Comparison of ENCODE assay signal across 8 mouse cellular contexts in the genomic region with DNA sequence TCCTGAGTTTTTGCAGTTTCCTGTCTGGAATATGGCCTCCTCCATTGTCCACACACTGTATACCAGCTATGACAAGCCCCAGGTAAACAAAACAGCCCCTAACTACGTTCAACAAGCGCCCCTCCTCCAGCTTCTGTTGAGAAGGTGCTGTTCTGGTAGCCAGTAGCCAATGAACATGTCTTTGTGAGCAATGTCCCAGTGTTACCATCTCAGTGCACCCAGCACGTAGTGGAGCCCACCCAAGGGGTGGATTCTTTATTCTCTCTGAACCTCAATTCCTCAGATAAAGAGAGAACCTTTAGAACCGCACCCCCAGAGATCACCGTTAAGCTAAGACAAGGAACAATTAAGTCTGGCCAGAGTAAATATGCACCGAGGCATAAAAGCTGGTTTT. TPM values are rescaled to one million over a fixed set of nuclear protein-coding genes. Genes with fewer than 3 reads are reported as not detected.
DNase-seq lines count a peak whose midpoint lies in the region; ATAC-seq lines count a peak whose summit lies in the region.

No protein-coding gene starts in this region.

- no peak for DNase-seq in lung, postnatal 36 days
- DNase-seq in embryonic facial prominence, embryonic 10.5 days (ENCODE audit: low spot score) = peak; percentile 37
- no peak for DNase-seq in adrenal gland, postnatal 25 days
- DNase-seq in cerebellum, adult 11 months = no peak
- no peak for DNase-seq in ovary, postnatal 10 days (ENCODE audit: low spot score)

- H3K4me2 ChIP-seq in lung, embryonic 15.5 days = peak overlapping the region; percentile 76
- peak overlapping the region; percentile 73 for H3K4me2 ChIP-seq in hindbrain, embryonic 15.5 days

- no peaks in the 10 kb centered on the region for H3K27me3 ChIP-seq in lung, embryonic 15.5 days
- no peaks in the 10 kb centered on the region for H3K27me3 ChIP-seq in embryonic facial prominence, embryonic 10.5 days (replicated peaks; ENCODE audit: low read depth, poor library complexity, severe bottlenecking)
- no peaks in the 10 kb centered on the region for H3K27me3 ChIP-seq in hindbrain, embryonic 15.5 days

- peak overlapping the region; percentile 86 for H3K27ac ChIP-seq in lung, embryonic 15.5 days
- peak overlapping the region; percentile 95 for H3K27ac ChIP-seq in embryonic facial prominence, embryonic 10.5 days (replicated peaks)
- peak overlapping the region; percentile 88 for H3K27ac ChIP-seq in hindbrain, embryonic 15.5 days (replicated peaks)

- ATAC-seq in lung, embryonic 15.5 days (ENCODE audit: borderline replicate concordance, extremely low read depth, low FRiP score, low TSS enrichment) = peak; percentile 2; the same call in 1 of the 2 replicates
- ATAC-seq in hindbrain, embryonic 15.5 days (ENCODE audit: low FRiP score, low read depth) = peak; percentile 53
- ATAC-seq in megakaryocyte, adult 5-6 weeks (ENCODE audit: poor library complexity, severe bottlenecking) = peak; percentile 6

- under 1% methylated on average over 6 of the region's 6 CpGs for WGBS in lung, embryonic 15.5 days
- WGBS in embryonic facial prominence, embryonic 10.5 days = under 1% methylated on average over 6 of the region's 6 CpGs
- under 1% methylated on average over 6 of the region's 6 CpGs for WGBS in hindbrain, embryonic 15.5 days

- H3K4me3 ChIP-seq in lung, embryonic 15.5 days = peak overlapping the region; percentile 72
- peak overlapping the region; percentile 87 for H3K4me3 ChIP-seq in embryonic facial prominence, embryonic 10.5 days
- H3K4me3 ChIP-seq in hindbrain, embryonic 15.5 days = peak overlapping the region; percentile 53

- H3K9ac ChIP-seq in lung, embryonic 15.5 days = peak overlapping the region; percentile 72
- peak overlapping the region; percentile 64 for H3K9ac ChIP-seq in hindbrain, embryonic 15.5 days

- no peaks in the 10 kb centered on the region for H3K9me3 ChIP-seq in lung, embryonic 15.5 days
- H3K9me3 ChIP-seq in embryonic facial prominence, embryonic 10.5 days = no peaks in the 10 kb centered on the region
- H3K9me3 ChIP-seq in hindbrain, embryonic 15.5 days = no peaks in the 10 kb centered on the region

- no peaks in the 10 kb centered on the region for H3K36me3 ChIP-seq in lung, embryonic 15.5 days
- H3K36me3 ChIP-seq in embryonic facial prominence, embryonic 10.5 days (replicated peaks) = peaks cover 35% of the 10 kb centered on the region
- H3K36me3 ChIP-seq in hindbrain, embryonic 15.5 days = no peaks in the 10 kb centered on the region

- H3K4me1 ChIP-seq in lung, embryonic 15.5 days = peaks cover 33% of the 10 kb centered on the region
- peaks cover 43% of the 10 kb centered on the region for H3K4me1 ChIP-seq in embryonic facial prominence, embryonic 10.5 days
- peaks cover 49% of the 10 kb centered on the region for H3K4me1 ChIP-seq in hindbrain, embryonic 15.5 days (replicated peaks)

RNA-seq across cellular contexts. Expression of gene Gga2, which starts 0.8 kb away (rescaled TPM):
- 84.9 and 86.5 TPM in 2 replicates for polyA plus RNA-seq in lung, embryonic 15.5 days (2015; fragmentation: Nextera tagmentation; extraction: Ambion mirVana)
- 111 and 124 TPM in 2 replicates for polyA plus RNA-seq in embryonic facial prominence, embryonic 10.5 days (2016; fragmentation: Nextera tagmentation; extraction: Ambion mirVana)
- polyA plus RNA-seq in hindbrain, embryonic 15.5 days (2015; fragmentation: Nextera tagmentation; extraction: Ambion mirVana) = 51.8 and 51.9 TPM in 2 replicates
- 3.9 and 5.2 TPM in 2 replicates for total RNA-seq in megakaryocyte, adult 5-6 weeks (2015)
- 3.4 and 5.1 TPM in 2 replicates for total RNA-seq in megakaryocyte, adult 5-6 weeks (2017)
- total RNA-seq in adrenal gland, postnatal 25 days (2021) = 16.6 and 17.6 TPM in 2 replicates

RNA-seq across cellular contexts. Expression of gene Cog7, which starts 38.8 kb away (rescaled TPM):
- polyA plus RNA-seq in lung, embryonic 15.5 days (2015; fragmentation: Nextera tagmentation; extraction: Ambion mirVana) = 24.5 and 27.3 TPM in 2 replicates
- polyA plus RNA-seq in embryonic facial prominence, embryonic 10.5 days (2016; fragmentation: Nextera tagmentation; extraction: Ambion mirVana) = 22.0 and 23.0 TPM in 2 replicates
- 26.8 and 29.8 TPM in 2 replicates for polyA plus RNA-seq in hindbrain, embryonic 15.5 days (2015; fragmentation: Nextera tagmentation; extraction: Ambion mirVana)
- 7.6 and 7.7 TPM in 2 replicates for total RNA-seq in megakaryocyte, adult 5-6 weeks (2015)
- total RNA-seq in megakaryocyte, adult 5-6 weeks (2017) = 7.8 and 8.3 TPM in 2 replicates
- 23.1 and 31.7 TPM in 2 replicates for total RNA-seq in adrenal gland, postnatal 25 days (2021)

RNA-seq across cellular contexts. Expression of gene Ubfd1, which starts 46.7 kb away (rescaled TPM):
- 56.9 and 58.7 TPM in 2 replicates for polyA plus RNA-seq in lung, embryonic 15.5 days (2015; fragmentation: Nextera tagmentation; extraction: Ambion mirVana)
- 74.8 and 75.0 TPM in 2 replicates for polyA plus RNA-seq in embryonic facial prominence, embryonic 10.5 days (2016; fragmentation: Nextera tagmentation; extraction: Ambion mirVana)
- 81.6 and 82.7 TPM in 2 replicates for polyA plus RNA-seq in hindbrain, embryonic 15.5 days (2015; fragmentation: Nextera tagmentation; extraction: Ambion mirVana)
- total RNA-seq in megakaryocyte, adult 5-6 weeks (2015) = 14.3 and 16.3 TPM in 2 replicates
- 14.4 and 15.0 TPM in 2 replicates for total RNA-seq in megakaryocyte, adult 5-6 weeks (2017)
- 53.2 and 56.1 TPM in 2 replicates for total RNA-seq in adrenal gland, postnatal 25 days (2021)

RNA-seq across cellular contexts. Expression of gene Ears2, which starts 46.8 kb away (rescaled TPM):
- polyA plus RNA-seq in lung, embryonic 15.5 days (2015; fragmentation: Nextera tagmentation; extraction: Ambion mirVana) = 15.1 and 17.0 TPM in 2 replicates
- 16.4 and 18.4 TPM in 2 replicates for polyA plus RNA-seq in embryonic facial prominence, embryonic 10.5 days (2016; fragmentation: Nextera tagmentation; extraction: Ambion mirVana)
- 9.8 and 10.7 TPM in 2 replicates for polyA plus RNA-seq in hindbrain, embryonic 15.5 days (2015; fragmentation: Nextera tagmentation; extraction: Ambion mirVana)
- 1.0 and 1.5 TPM in 2 replicates for total RNA-seq in megakaryocyte, adult 5-6 weeks (2015)
- total RNA-seq in megakaryocyte, adult 5-6 weeks (2017) = 0.98 and 1.3 TPM in 2 replicates
- total RNA-seq in adrenal gland, postnatal 25 days (2021) = 18.5 and 19.7 TPM in 2 replicates

Comparison
In these comparisons a context has a peak if more than half of its experiments do, and no peak if none do; other contexts are left out.
1. ATAC-seq: peak in every context shown above with its lines; median percentile 53 in hindbrain, embryonic 15.5 days; 6 in megakaryocyte, adult 5-6 weeks; 2 in lung, embryonic 15.5 days.